Mouse (Mus musculus) lung, adult 2 months (tissue): ENCODE measurements around the gene Isoc2a. TPM values are rescaled to one million over a fixed set of nuclear protein-coding genes. Genes with fewer than 3 reads are reported as not detected.

Source experiments
- DNase-seq: peaks from one replicate; pipeline ENCODE4 v3.0.0; 2022
- H3K4me1 ChIP-seq: fragments of 200-500 bp; 2 replicates; pipeline ENCODE4 v1.6.1; 2011; ENCODE audit warnings: low read length; ENCODE audit not compliant: control insufficient read depth, insufficient read depth
- H3K4me3 ChIP-seq: fragments of 200-500 bp; replicated peaks from 2 replicates; pipeline ENCODE3; 2011; ENCODE audit warnings: low read depth, mild to moderate bottlenecking, control low read depth, low read length; ENCODE audit errors: extremely low read depth
- CTCF ChIP-seq: fragments of 200-500 bp; IDR thresholded peaks from 2 replicates; pipeline ENCODE4 v1.5.1; 2011; ENCODE audit warnings: mild to moderate bottlenecking, low read length, control low read depth; ENCODE audit not compliant: insufficient read depth
- POLR2A ChIP-seq: fragments of 200-500 bp; IDR thresholded peaks from 2 replicates; pipeline ENCODE4 v1.6.1; 2011; ENCODE audit warnings: low read depth, mild to moderate bottlenecking, control low read depth, low read length, borderline replicate concordance; ENCODE audit errors: extremely low read depth
- WGBS: fragments of 180-500 bp; shearing (Covaris S2); methylation state at CpG from one replicate; pipeline ENCODE4 v1.1.7; 2018; 5-methylcytosine and 5-hydroxymethylcytosine counted together
- polyA plus RNA-seq: library from polyadenylated mRNA; depleted of rRNA; stranded (reverse); fragments of >200 nt; gene quantifications from 2 replicates; pipeline ENCODE4 v1.2.3, GENCODE M21; 2012

The Isoc2a gene
- polyA plus RNA-seq, 1 experiment: 13.4 TPM

DNA sequence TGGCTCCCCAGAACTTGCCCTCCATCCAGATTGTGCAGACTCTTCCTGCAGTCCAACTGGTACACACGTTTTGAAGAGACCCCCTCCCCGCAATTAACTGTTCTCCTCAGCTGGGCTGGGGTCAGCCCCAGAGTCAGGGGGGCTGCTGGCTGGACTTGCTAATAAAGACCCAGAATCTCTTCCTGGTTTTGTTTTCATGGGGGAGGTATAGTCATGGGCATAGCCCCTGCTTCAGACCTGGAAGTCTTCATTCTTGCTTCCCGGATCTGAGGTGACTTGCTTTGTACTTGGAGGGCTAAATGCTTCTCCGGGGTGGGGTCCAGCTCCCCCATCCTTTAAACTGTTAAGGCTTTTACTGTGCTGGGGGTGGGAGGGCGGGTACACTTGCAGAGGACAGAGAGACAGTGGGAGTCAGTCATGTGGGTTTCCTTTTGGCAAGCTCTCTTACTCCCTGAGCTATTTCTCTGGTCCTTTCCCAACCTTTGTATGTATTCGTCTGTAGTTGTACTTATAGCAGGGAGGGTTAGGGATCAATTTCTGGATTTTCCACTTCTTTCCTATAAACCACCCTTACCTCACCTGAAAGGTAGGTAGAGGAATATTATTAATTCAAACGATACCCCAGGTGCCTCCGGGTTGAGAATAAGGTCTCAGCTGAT, 45.0 kb downstream of the Isoc2a start, which contains the start of gene Nat14:
Gene Nat14, plus strand, starts transcription at position 205 of the 659 bp plus-strand sequence.
- Histone ChIP-seq H3K4me1 (peaks cover 7% of the 10 kb centered on the region), H3K4me3 (no peak within 1 kb of the TSS)
- no peak for DNase-seq
- TF ChIP-seq CTCF (no peak), POLR2A (no peak)
- WGBS: 32% methylated on average over 8 of the region's 8 CpGs

DNA sequence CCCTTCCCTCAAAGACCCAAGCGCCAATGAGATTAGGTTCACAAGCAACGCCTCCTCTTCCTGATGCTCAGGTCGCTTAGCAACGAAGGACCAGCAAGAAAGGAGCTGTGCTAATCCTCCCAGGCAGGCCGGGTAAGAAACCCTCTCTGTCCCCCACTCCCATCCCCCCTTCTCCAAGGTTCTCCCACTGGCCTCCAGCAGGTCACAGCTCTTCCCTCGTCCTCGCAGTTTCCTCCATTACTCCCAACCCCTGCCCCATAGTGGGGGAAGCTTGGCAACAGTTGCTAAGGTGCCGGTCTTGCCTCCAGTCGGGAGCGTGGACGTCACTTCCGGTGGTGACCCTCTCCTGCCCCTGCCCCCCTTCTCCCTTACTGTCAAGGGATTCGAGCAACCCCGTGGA, 45.6 kb downstream of the Isoc2a start:
- TF ChIP-seq POLR2A (peak; percentile 11; the same call in 1 of the 2 replicates), CTCF (no peak)
- peaks cover 7% of the 10 kb centered on the region for H3K4me1 ChIP-seq
- 1% methylated on average over 14 of the region's 14 CpGs for WGBS
- DNase-seq: no peak
- H3K4me3 ChIP-seq: no peak overlapping the region

DNA sequence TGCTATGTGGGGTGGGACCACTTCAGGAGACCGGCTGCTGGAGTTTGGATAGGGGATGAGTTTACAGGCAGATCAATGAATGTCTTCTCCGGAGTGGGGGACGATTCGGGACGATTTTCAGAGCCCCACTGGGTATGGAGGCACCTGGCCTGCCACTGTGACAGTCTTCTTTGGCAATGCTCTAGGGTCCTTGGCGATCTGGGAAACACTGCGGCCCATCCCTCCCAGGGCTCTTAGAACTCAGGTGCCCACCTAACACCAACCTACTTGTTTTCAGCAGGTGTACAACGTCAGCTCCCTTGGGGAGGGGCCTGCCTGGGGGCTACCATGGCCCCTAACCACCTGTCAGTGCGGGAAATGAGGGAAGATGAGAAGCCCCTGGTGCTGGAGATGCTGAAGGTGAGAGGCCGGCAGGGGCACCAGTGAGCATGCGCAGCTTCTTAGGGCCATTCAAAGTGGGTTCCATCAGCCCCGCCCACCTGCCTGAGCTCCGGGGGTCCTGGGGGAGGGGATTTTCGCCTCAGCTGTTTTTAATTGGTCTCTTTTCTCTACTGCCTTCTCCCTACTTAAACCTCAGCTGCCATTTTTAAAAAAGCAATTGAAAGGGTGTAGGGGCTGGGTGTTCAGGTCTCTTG, 46.1 kb downstream of the Isoc2a start:
- TF ChIP-seq POLR2A: no peak
- no peak for TF ChIP-seq CTCF
- no peak overlapping the region for H3K4me3 ChIP-seq
- peaks cover 7% of the 10 kb centered on the region for H3K4me1 ChIP-seq
- DNase-seq: no peak
- WGBS: 4% methylated on average over 14 of the region's 14 CpGs

DNA sequence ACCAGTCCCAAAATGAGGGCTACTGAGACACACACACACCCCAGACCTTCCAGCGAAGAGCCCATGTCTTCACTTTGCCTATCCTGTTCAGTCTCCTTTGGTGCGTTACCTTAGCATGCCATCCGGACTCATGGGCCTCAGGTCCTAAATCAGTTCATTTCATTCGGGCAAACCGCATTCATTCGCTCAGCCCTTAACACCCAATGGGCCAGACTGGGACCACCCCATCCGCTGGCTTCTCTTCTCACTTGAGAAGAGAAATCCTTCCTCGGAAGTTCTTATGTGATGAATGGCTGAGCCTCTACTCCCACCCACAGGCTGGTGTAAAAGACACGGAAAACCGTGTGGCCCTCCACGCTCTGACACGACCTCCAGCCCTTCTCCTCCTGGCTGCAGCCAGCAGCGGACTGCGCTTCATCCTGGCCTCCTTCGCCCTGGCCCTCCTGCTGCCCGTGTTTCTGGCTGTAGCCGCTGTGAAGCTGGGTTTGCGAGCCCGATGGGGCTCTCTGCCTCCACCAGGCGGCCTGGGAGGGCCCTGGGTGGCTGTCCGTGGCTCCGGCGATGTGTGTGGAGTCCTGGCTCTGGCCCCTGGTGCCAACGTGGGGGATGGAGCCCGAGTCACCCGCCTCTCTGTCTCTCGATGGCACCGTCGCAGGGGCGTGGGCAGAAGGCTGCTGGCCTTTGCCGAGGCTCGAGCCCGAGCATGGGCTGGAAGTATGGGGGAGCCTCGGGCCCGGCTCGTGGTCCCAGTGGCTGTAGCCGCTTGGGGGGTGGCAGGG, 46.8 kb downstream of the Isoc2a start:
- whole genome bisulfite sequencing: 7% methylated on average over 37 of the region's 37 CpGs

DNA sequence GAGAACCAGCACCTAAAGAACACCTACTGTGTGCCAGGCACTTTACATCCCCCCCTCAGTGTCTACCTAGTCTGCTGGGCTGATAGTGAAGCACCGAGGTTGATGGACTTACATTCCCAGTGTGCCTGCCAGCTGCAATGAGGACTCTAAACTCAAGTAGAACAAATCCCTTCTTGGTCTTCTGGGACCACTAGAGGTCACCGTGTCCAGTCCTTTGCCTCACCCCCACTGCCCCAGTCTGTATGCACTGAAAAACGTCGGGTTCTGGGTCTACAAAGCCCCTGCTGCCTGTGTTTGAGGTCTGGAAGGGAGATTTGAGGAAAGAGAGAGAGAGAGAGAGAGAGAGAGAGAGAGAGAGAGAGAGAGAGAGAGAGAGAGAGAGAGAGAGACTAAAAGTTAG, 47.5 kb downstream of the Isoc2a start:
- H3K4me1 ChIP-seq: peaks cover 7% of the 10 kb centered on the region
- no peak for DNase-seq
- 4% methylated on average over 4 of the region's 4 CpGs for WGBS
- no peak overlapping the region for H3K4me3 ChIP-seq
- TF ChIP-seq POLR2A (no peak), CTCF (no peak)

More for the DNA sequence above, 46.8 kb downstream of the Isoc2a start:
- Histone ChIP-seq H3K4me3 (no peak overlapping the region), H3K4me1 (peaks cover 7% of the 10 kb centered on the region)
- TF ChIP-seq CTCF: no peak
- no peak for TF ChIP-seq POLR2A
- DNase-seq: peak; percentile 31

DNA sequence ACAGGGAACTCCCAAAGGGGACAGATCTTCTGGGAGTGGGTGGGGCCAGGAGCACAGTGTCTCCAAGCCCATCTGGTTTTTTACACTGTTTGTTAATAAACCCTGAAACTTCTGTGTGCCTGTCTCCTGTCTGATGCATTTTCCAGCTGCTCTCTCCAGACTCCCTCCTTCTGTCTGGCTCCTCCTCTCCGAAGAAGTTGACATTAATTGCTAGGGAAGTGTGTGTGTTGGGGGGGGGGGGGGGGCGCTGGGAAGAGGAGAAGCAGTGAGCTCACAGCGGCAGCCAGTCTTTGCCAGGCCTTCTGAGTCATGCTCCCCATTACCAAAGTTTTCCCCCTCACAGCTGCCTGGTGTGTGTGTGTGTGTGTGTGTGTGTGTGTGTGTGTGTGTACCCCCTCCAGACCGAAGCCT, 47.9 kb downstream of the Isoc2a start:
- TF ChIP-seq CTCF (no peak), POLR2A (no peak)
- no peak for DNase-seq
- WGBS: 2% methylated on average over 3 of the region's 4 CpGs
- Histone ChIP-seq H3K4me3 (no peak overlapping the region), H3K4me1 (peaks cover 7% of the 10 kb centered on the region)

DNA sequence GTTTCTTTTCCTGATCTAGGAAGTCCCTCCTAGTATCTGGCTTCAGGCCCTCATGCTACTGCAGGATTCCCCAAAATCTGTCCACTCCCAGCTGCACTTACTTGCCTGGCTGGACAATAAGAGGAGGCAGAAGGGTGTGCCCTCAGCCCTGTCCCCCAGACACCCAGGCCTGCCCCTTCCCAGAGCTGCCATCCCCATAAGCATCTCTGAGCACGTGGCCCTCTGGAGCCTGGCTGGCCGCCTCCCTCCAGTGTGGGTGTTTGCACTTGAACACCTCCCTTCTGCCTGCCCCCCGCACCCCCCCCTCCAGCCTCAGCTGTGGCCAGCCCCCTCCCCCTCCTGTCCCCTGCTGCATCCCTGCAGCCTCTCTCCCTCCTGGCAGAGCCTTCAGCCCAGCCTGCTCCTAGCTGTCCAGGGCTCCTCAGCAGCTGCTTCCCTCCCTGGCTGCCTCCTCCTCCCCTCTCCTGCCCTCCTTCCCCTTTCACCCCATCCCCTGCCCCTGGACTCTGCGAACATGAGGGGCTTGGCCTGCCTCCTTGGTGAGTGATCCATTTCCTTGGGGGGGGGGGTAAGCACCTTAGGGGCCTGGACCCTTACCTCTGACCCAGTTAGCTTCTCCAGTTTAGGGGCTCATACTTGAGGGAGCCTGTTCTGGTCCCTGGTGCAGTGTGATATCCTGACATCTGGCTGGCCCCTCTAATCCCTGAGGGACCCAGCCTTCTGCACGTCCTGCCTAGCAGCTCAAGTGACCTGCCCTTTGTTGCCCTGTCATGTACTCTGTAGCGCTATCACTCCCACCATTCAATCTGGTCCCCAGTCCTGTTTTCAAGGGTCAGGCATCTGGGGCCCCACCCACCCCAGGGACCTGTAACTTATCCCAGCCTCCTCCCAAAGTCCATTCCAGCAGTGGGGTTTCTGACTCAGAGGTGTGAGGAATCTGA, 48.8 kb downstream of the Isoc2a start, which contains the start of gene Ssc5d:
Gene Ssc5d, plus strand, starts transcription at position 345 of the 941 bp plus-strand sequence.
- Histone ChIP-seq H3K4me1 (peaks cover 7% of the 10 kb centered on the region), H3K4me3 (no peak within 1 kb of the TSS)
- 17% methylated on average over 6 of the region's 6 CpGs for WGBS
- TF ChIP-seq POLR2A: no peak
- TF ChIP-seq CTCF: no peak
- no peak for DNase-seq

DNA sequence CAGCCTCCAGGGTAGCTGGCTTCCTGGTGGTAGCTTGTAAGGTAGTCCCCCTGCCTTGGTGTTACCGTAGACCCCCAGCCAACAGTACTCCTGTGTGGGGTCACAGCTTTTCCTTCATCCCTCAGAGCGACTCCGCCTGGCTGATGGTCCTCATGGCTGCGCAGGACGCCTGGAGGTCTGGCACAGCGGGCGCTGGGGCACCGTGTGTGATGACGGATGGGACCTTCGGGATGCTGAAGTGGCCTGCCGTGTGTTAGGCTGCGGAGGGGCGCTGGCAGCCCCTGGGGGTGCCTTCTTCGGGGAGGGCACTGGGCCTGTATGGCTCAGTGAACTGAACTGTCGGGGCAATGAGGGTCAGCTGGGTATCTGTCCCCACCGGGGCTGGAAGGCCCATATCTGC, 49.9 kb downstream of the Isoc2a start:
- no peak overlapping the region for H3K4me3 ChIP-seq
- 73% methylated on average over 16 of the region's 16 CpGs for WGBS
- no peak for DNase-seq
- peaks cover 7% of the 10 kb centered on the region; the same call in 1 of the 2 replicates for H3K4me1 ChIP-seq
- no peak for TF ChIP-seq POLR2A
- TF ChIP-seq CTCF: no peak

DNA sequence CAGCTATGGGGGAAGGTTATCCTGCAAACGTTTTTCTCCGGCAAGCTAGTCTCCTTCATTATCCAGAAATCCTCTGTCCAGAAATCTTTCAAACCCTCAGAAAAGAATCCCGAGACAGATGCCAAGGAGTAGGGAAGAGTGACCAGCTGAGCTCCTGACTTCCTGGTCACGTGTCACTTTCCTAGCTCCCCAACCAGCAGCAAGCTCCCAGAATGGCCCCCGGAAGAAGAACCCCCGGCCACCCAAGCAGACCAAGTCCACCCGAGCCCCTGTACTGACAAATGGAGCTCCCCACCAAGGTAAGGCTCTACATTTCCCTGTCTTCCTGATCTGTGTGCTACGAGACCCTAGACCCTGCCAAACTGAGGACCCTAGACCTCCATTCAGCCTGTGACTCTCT, 50.8 kb downstream of the Isoc2a start:
- WGBS: 48% methylated on average over 8 of the region's 8 CpGs
- H3K4me3 ChIP-seq: peak overlapping the region; percentile 38
- TF ChIP-seq POLR2A (no peak), CTCF (no peak)
- peaks cover 3% of the 10 kb centered on the region; the same call in 1 of the 2 replicates for H3K4me1 ChIP-seq
- DNase-seq: no peak
